Mouse (Mus musculus) heart, postnatal 14 days (tissue): ENCODE data around the gene Mrpl24. TPM values are rescaled to one million over a fixed set of nuclear protein-coding genes. Genes with fewer than 3 reads are reported as not detected.

Experiments used
- DNase-seq, 2 experiments: peaks; one replicate each; pipeline ENCODE4 v3.0.0; 2021 to 2022
- intact Hi-C: fragments of 180-260 bp; cut with DNase I; formaldehyde crosslinking; loops from one replicate; pipeline ENCODE4 v1.15.1; 2025
- total RNA-seq, 2 experiments: library from RNA; stranded (reverse); gene quantifications; 2 replicates each; pipeline ENCODE4 v1.2.3; 2021

The Mrpl24 gene
- total RNA-seq, 2 experiments from 2014 or later = 65.8 to 71.0 TPM

- DNase-seq = peak; percentile 33 to 38
- intact Hi-C loops = loop anchor here (1.0 kb wide), 1 partner anchor 21 kb away; no protein-coding TSS in a partner anchor
Observed at GRCm38 (mm10) chr3:87906981-87907857, 12.1 kb upstream of the Mrpl24 start.

DNA sequence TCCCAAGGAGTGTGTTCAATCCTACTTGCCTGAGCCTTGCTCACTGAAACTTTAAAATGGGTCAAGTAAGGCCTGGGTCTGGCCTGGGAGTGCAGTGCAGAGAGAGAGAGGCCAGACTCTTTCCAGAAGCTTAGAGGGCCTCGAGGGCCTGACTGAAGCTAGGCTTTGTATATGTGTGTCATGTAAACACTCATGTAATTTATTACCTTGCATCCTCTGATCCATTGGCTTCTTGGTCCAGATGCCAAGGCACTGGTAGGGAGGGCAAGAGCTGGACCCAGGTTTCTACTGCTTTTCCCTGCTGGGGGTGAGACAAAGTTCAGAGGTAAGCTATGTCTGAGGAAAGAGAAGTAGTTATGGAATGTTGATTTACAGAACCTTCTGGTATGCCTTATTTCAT is 11.4 kb upstream of the Mrpl24 start:
- intact Hi-C loops = no loop called here
- no peak for DNase-seq

DNA sequence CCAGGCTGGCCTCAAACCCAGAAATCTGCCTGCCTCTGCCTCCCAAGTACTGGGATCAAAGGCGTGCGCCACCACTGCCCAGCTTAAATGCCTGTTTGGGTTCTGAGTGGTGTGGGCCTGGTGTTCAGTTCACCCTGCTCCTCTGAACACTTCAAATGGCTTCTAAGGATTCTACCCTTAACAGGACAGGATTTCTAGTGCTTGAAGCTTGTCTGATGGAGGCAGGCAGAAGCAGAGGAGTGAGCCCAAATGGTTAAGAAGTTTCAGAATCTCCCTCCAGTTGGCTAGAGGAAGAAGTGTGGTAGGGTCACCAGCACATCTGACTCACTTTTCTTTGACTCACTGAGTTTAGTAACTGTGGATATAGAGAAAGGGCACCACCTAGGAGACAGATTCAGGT is 9.9 kb upstream of the Mrpl24 start:
- intact Hi-C loops = no loop called here
- DNase-seq = no peak

DNA sequence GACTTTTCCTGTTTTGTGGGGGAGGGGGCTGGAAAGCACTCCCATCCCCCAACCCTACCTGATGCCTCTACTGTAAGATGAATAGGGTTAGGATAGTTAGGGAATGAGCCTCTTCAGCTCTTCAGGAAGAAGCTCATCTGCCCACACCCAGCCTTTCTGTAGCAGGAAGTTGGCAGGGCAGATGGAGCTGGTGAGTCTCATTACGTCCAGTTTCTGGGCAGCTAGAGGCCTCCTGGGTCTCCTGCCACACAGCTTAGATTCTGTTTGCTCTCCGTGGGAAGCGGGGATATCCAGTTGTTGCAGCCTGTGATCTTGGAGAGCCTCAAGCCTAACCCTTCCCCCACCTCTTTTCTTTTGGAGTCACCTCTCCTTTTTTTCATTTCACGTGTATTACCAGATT is 9.4 kb upstream of the Mrpl24 start:
- DNase-seq = no peak
- intact Hi-C loops = no loop called here

DNA sequence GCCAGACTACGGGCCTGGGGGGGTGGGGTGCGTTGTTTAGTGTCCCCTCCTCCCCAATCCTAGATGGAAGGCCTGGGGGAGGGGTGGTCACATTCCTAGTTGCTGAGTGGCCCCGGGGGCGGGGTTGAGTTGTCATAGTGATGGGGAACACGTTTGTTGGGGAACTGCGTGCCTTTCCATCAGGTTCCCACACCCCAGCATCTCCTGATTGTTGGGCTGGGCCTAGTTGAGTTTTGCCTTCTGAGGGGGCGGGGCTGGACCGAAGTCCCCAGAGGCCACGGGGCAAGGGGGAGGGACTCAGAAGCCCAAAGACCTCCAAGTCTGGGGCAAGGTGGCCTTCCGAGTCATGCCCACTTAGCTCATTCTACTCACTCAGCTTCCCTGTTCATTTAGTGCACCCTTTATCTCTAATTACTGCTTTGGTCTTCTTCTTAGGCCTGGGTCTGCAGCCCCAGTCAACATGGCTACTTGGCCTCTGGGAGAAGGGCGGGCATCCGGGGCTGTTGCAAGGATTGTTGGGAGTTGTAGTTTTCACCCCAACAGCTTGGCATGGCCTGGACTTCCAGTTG is 8.6 kb upstream of the Mrpl24 start:
- DNase-seq = peak; percentile 78 to 84
- intact Hi-C loops = no loop called here

DNA sequence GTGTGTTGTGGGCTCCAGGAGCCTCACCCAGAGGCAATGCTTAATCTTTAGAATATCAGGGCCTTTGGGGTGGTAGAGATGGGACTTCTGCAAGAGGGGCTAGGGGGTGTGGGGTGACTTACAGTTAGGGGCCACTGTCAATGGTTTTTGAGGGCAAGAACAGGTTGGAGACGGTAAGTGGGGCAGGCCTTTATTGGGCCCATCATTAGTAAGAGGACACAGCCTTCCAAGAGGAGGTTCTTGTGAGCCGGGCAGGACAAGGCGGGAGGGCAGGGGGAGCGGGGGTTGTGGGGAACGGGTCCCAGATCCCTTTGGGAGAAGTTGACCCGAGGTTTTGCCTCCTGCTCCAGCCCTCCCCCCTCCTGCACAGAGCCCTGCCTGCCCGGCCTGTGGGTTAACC is 5.8 kb upstream of the Mrpl24 start:
- DNase-seq = no peak
- intact Hi-C loops = no loop called here

- DNase-seq = no peak
- intact Hi-C loops = no loop called here
Observed at GRCm38 (mm10) chr3:87913891-87914290, 5.4 kb upstream of the Mrpl24 start.

GRCm38 (mm10) chr3:87916990-87917389 is 2.3 kb upstream of the Mrpl24 start:
- DNase-seq = no peak
- intact Hi-C loops = no loop called here

DNA sequence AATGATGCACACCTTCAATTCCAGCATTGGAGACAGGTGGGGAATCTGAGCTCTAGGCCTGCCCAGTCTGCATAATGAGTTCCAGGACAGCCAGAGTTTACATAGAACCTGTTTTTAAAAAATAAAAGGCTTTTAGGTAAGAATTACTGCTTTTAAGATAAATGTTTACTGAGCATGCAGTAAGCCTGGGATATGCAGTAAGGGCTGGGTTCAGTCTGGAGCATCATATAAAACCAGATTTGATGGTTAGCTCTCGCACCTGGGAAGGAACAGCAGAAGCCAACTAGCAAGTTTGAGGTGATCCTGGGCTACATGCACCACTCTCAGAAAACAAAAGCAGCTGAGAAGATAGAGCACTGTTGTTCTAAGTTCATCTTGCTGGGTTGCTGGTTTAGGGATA is 755 bp upstream of the Mrpl24 start:
- no peak for DNase-seq
- intact Hi-C loops = no loop called here

- intact Hi-C loops = no loop called here
- DNase-seq = no peak
Observed at GRCm38 (mm10) chr3:87920270-87920943, 1.1 kb downstream of the Mrpl24 start.

DNA sequence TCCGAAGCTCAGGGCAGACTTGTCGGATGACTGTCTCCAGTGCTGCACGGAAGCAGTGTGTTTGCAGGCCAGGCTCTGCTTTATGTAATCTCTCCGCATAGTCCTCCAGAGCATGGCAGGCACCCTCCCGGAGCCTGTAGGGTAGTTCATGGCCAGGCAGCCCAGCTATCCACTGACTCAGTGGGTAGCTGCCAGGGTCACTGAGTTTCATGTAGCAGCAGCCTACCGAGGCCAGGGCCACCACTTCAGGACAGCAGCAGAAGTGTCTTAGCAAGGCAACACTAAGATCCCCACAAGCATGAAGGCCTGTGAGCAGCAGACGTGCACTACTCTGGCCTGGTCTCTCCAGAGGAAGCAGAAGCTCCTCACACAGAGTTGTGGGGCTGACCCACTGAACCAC is 5.7 kb downstream of the Mrpl24 start:
- intact Hi-C loops = loop anchor here (5.0 kb wide), 1 partner anchor 38 kb away; the partner anchor contains the start of gene Prcc
- no peak for DNase-seq

GRCm38 (mm10) chr3:87927452-87927851 is 8.1 kb downstream of the Mrpl24 start:
- intact Hi-C loops = loop anchor here (5.0 kb wide), 1 partner anchor 40 kb away; the partner anchor contains the start of gene Prcc
- no peak for DNase-seq

DNA sequence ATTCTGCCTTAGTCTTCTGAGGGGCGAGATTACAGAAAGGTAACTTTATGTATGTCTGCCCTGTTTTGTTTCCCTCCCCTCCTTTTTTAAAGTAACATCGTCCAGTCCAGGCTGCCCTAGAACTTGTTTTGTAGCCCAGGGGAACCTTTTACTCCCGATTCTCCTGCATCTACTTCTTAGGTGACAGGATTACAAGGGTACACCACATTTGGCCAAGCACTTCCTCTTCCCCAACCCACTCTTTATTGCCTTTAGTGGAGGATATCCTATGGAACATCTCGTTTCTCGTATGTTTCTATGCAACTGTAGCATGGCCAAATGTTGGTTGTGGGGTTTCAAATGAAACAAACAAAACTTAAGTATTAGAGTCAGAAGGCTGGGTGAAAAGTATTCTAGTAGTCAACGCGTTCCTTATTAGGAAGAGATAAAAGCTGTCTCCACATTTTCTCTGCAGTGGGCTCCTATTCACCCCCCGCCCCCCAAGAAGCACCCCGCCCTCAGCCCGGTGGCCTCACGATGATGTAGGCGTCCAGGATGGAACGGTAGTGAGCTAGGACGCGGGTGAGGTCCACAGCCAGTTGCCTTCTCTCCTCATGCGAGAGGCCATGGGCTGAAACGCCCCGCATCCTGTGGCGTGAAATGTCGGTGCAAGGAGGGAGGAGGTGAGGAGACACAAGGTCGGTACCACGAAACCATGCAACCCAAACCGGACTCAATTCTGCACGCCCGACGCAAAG is 10.2 kb downstream of the Mrpl24 start:
- no peak for DNase-seq
- intact Hi-C loops = loop anchor here (5.0 to 10.0 kb wide), 2 partner anchors 42 to 135 kb away; partner anchors contain the start of genes Insrr, Ntrk1 and Prcc

DNA sequence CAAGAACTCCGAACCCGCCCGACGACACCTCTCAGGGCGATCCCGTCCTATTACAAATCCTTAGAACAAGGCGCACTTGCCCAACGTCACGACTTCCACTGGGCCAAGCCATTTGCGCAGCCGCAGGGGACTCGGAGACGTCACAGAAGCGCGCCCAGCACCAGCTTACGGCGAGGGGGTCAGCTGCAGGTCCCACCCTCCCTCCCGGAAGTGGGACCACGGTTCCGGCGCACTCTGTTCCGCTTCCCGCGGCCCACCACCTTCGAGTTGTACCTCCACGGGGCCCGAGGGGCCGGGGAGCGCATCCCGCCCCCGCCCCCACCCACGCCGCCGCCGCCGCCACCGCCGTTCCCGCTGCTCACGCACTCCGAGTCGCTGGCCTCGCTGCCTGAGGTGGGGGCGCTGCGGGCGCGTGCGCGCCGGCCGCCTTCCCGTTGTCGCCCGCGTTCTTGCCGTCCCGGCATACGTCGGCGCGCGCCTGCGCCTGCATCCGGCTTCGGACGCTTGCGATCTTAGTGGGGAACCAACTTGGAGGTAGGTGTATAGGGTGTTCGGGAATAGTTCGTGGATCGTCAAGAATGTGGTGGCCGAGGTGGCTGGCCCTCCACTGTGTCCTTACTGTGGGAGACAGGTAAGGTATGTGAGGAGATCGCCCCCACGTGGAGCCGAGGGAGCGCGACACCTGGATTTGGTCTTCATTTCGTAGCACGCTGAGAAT is 10.9 kb downstream of the Mrpl24 start, which contains the start of the genes Isg20l2 and Rrnad1:
Isg20l2 (plus strand) TSS at position 237 of the 718 bp plus-strand sequence.
Rrnad1 (minus strand) TSS at position 640 of the 718 bp plus-strand sequence.
- intact Hi-C loops = loop anchor here (10.0 kb wide), 1 partner anchor 135 kb away; the partner anchor contains the start of genes Insrr and Ntrk1
- DNase-seq = peak; percentile 96 to 98

DNA sequence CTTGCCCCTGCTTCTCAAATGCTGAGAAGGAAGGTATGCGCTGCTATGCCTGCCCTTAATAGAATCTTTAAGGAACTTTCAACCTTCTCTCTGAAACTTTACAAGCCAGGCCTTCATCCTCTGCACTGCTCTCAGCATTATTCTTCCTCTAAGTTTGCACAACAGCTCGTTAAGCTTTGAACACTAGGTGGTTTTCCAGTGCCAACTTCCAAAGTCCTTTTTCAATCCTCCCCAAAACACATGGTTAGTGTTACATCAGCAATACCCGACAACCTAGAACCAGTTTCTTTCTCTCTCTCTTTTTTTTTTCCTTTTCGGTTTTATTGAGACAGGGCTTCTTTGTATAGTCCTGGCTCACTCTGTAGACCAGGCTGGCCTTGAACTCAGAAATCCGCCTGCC is 14.7 kb downstream of the Mrpl24 start:
- intact Hi-C loops = loop anchor here (2.0 to 10.0 kb wide), 2 partner anchors 53 to 139 kb away; partner anchors contain the start of genes Insrr and Ntrk1
- DNase-seq = no peak

- DNase-seq = no peak
- intact Hi-C loops = loop anchor here (2.0 to 10.0 kb wide), 2 partner anchors 52 to 140 kb away; partner anchors contain the start of genes Insrr and Ntrk1
Observed at GRCm38 (mm10) chr3:87934501-87934900, 15.2 kb downstream of the Mrpl24 start.

- intact Hi-C loops = loop anchor here (1.0 to 10.0 kb wide), 4 partner anchors 26 to 140 kb away; partner anchors contain the start of genes Insrr and Ntrk1
- no peak for DNase-seq
Observed at GRCm38 (mm10) chr3:87935201-87935600, 15.9 kb downstream of the Mrpl24 start.

DNA sequence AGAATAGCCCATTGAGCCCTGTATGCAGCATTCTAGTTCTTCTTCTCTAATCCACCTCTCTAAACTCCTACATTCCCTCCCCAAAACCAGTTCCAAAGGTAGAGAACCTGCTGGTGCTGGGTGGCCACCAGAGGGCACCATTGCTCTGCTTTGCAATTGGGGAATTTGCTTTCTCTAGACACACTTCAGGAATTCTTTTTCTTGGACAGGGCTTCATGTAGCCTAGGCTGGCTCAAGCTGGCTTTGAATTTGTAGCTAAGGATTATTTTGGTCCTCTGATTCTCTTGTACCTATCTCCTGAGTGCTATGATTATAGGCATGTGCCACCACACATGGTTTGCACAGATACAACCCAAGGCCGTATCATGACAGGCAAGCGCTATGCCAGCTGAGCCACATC is 16.5 kb downstream of the Mrpl24 start:
- DNase-seq = peak; percentile 87 to 91
- intact Hi-C loops = loop anchor here (1.0 to 10.0 kb wide), 4 partner anchors 26 to 141 kb away; partner anchors contain the start of genes Insrr and Ntrk1

DNA sequence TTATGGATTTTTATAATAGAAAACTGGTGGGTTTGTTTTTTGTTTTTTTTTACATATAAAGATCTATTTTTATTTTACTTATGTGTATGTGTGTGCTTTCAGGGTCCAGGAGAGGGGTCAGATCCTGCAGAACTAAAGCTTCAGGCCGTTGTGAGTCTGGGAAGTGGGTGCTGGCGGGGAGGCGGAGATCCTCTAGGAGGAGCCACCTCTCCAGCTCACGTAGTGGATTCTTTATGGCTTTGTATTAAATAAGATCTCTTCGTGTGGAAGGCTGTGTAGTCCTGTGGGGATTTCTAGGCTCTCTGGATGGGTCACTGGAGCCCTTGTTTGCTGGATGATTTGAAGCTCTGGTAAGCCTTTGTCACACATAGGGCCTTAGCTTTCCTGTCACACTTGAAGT is 21.3 kb downstream of the Mrpl24 start:
- intact Hi-C loops = no loop called here
- no peak for DNase-seq
